Mouse (Mus musculus) right cerebral cortex, postnatal 36 days (tissue): Measurements from ENCODE around the gene Speer4d.
"Not testable (repeated sequence)": the region's sequence is repeated elsewhere in the genome, so short reads cannot be mapped to it uniquely, and the experiment has no call there.

ENCODE experiments used
- DNase-seq, 2 experiments: peaks; one replicate each; pipeline ENCODE4 v3.0.0; 2022; ENCODE audit warnings: low spot score in 2 of 2, mixed read lengths in 1 of 2

Gene Speer4d

GRCm38 (mm10) chr5:15670789-15671188 lies 51.9 kb downstream of the Speer4d start:
- DNase-seq: not testable (repeated sequence)
